Mouse (Mus musculus) T-helper 17 cell (primary cell): Measurements from ENCODE around the gene Tspan14.

Experiments
- in situ Hi-C, 2 experiments: fragments of 300-600 bp; cut with MboI, MseI; formaldehyde crosslinking; loops; 1 replicate in 1 of 2; 2 replicates in 1 of 2; pipeline ENCODE4 v1.15.1; 2025; ENCODE audit warnings: high pct_unique_total_duplicates in 2 of 2

Gene Tspan14

DNA sequence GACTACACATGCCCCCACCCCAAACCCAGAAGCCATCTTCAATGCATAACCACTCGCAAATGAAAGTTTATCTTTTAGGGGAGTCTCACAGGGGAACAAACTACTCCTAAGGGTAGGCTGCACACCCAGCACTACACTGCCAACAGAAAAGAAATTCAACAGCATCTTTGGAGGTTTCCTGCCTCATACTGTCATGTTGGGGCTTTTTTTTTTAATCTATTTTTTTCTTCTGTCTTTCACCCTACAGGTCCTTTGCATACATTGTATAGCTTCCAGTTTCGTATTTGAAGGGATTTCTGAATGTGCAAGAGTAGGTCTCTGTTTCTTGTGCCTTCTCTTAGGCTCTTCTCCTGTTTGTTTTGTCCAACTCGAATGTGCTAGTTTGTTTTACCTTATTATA lies 14.3 kb downstream of the Tspan14 start:
- in situ Hi-C loops: no loop called here

DNA sequence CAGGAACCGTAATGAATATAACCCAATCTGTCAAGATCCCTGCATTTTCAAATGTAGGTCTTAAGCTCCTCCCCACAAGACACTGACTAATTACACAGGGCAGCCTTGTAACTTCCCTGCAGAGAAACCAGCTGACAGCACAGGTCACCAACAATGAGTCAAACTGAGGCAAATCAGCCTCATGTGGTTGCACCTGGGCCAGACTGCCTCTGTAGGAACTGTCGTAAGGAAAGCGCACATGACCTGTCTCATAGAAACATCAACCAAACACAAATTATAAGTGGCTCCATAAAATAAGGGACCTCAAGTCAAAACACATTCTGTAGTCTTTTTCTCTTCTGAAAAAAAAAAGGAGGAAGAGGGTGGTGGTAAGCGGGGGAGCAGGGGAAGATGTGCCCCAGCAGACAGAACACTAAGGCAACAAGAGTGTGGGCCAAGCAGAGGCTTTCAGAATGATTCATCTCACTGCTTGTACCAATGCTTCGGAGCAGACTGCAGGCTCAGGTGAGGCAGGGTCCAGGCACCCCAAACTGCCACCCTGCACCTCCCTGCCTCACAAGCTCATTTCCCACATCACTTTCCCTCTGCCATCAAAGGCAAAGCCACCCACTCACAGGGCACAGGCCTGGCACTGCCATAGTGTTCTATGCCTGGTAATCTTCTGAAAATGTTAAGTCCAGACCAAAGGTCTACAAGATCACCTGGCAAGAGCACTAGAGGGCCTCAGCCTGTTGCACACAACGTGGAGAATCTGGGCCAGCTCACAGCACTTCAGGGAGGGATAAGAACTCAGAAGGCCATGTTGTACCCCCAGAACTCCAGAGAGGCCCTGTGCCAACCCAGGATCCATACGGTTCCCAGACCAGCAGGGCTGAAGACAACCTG lies 16.6 kb downstream of the Tspan14 start:
- in situ Hi-C loops: no loop called here

DNA sequence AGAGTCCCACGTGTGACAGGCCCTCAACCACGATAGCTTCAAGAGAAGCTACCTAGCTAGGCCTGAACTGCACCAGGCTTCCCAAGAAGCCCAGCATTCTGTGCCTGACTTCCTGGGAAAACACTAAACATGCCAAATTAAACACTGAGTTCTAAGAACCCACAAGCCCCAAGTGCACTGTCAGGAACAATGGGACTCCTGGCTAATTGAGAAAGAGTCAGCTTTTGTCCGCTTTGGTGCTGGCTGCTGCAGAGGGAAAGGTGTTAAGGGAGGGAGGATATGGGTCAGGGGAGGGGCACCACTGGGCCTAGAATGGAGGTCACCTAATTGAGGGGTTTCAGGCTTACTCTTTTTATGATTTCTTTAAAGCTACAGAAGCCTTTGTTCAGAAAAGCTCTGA lies 17.6 kb downstream of the Tspan14 start:
- in situ Hi-C loops: no loop called here

DNA sequence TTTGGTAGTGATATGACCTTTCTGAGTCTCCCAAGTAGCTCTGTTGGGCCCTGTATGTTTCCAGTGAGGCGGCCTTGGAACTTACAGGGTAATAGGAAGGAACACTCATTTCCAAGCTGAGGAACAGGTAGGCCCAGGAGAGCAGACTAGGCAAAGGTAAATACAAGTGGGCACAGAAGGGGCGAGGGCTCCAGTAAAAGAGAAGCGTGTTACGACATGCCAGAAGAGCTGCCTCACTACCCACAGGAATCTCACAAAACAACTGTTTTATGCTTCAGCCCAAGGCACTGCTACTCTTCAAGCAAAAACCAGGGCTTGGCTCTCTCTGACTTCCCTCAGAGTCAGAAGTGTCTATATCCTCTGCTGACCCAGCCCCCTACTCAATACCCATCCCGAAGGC lies 18.1 kb downstream of the Tspan14 start:
- in situ Hi-C loops: no loop called here

DNA sequence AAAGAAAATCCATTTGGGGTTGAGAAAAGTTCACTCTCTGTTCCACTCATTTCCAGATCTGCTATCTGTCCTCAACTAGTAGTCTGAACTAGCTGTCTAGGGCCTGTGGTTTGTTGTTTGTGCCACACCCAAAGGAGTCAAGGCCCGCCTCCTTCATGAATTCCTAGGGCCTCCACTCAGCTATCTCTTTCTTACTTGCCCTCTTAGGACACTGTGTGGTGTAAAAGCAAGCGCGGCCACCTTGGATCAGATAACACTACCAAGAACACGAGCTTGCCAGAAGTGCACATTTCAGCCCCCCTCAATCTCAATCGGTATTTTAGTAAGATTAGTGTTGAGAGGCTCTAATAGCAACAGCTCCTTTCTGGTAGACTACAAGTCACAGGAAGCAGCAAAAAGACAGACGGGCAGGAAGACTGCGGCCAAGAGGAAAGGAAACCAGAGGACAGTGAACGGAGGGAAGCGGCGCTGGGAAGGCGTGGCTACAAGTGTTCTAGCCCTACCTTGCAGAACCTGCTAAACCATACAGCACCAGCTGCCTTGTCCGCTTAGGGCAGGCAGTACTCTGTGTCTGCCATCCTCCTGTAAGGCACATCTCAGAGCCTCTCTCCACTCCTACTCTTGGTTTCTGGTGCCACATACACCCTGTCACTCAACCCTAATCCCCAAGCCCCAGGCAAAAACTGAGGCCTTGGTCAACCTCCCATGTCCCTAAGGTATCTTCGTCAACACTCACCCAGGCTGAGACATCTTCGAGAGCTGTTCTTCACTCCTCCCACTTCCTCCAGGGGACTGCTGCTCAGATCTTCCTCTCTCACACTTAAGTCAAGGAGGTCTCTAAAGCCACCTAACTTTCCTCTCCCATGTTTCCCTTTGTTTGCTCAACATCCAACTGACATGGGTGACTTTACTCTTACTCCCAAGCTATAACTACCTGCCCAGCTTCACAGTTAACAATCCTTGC lies 18.9 kb downstream of the Tspan14 start:
- in situ Hi-C loops: no loop called here

DNA sequence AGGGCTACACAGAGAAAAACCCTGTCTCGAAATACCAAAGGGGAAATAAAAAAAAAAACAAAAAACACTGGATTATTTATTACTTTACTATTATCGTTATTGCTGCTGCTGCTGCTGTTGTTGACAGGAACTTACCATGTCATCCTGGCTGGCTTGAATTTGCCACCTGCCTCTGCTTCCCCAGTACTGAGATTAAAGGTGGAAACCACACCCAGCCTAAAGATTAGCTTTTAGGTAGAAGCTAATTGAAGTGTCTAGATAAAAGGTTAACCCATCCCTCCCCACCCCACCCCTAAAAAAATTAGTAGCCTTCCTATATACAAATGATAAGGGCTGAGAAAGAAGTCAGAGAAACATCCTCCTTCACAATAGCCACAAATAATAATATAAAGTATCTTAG lies 22.8 kb downstream of the Tspan14 start:
- in situ Hi-C loops: no loop called here

DNA sequence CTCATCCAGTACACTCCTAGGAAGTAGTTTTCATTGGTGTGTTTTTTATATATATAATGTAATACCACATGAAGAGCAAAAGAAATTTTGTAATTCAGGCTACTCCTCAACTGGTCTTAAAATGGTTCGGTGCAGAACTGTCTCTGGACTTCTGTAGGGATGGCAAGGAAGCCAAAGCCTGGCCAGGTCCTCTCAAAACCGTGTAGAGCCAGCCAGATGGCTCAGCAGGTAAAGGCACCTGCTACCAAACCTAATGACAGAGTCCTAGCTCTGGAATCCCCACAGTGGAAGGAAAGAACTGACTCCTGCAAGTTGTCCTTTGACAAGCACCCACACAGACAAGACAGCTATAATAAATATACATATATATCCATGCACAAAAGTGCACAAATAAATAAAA lies 24.2 kb downstream of the Tspan14 start:
- in situ Hi-C loops: no loop called here

DNA sequence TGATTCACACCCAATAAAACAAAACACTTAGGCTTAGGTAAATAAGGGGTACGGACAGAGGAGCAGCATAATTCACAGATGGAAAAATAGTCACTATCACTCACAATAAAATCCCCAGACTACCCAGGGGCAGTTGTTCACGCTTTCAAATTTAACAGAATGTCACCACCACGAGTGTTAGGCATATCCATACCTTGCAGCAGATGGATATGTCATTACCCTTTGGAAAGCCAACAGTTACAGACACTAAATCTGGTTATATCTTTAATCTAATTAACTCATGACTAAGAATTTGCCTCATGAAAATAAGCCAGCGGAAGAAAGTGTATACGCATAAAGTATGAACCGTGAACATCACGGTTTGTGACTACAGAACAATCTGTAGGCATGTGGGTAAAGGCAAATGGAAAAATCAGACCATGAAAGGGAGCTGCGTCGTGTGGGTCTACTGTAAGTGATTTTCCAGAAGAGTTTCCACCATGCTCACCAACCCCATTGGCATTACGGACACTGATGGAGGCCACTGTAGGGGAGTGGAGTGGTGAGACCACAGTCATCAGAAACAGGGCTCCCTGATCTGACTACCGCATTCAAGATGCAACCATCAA lies 28.1 kb downstream of the Tspan14 start:
- in situ Hi-C loops: no loop called here

DNA sequence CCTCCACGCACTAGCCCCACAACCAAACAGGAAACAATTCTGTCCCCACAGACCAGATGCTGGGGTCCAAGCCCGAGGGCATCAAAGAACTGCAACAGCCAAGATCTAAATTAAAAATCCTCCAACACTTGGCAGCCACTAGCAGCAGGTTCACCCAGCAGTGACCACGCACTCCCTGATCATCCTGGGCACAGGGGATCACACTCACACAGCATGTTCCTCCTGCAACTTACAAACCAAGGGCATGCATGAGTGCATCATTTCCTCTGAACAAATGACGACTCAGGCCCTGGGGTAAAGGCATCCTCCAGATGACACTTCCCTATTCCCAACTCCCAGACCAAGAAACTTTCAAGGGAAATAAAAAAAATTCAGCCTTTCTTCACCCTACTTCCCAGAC lies 29.6 kb downstream of the Tspan14 start:
- in situ Hi-C loops: no loop called here

DNA sequence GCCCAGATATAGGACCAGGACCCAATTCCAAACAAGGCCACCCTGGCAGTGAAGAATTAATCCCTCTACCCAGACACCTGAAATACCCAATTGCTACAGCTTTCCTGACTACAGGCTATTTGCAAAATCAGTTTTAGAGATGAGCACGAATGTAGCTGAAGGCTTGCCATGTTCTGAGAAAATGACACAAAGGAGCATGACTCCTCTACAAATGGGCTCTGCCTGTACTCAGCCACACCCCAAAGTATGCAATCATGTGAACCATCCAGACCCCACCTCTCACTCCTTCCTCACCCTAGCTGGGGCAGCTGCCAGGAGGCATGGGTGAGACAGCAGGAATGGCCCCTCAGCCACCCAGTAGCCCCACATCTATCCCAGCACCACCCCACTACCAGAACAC lies 31.1 kb downstream of the Tspan14 start:
- in situ Hi-C loops: no loop called here

DNA sequence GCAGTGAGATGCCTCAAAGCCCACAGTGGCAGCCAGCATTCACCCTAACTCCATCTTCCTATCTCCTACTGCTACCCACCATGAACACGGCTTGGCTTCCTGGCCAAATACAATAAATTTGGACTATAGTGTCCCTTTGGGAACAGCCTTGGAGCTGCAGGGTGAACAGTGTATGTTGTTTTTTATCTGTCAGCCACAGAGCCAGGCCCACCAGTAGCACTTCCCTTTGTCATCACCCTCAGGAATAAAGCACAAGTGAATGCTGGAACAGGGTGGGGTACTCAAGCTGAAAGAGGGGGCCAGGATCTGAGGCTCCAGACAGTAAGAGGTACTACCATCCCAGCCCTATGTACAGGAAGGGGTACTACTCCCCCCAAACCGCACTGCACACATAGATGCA lies 31.6 kb downstream of the Tspan14 start:
- in situ Hi-C loops: no loop called here

DNA sequence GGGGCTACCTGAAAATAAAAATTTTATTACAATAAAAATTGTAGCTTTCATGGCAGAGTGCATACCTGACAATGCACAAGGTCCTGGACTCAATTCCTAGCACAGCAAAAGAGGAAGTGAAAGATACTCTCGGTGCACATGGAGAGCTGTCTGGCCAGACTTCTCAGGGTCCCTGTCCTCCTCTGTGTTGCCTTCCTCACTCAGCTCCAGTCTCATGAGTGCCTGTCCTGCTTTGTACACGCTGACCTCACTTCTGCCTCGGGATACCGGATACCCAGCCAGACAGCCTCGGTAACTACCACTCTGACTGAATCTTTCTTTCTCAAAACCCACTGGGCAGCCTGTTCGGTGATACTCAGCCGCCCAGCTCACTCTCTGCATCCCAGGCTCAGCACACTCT lies 33.3 kb downstream of the Tspan14 start:
- in situ Hi-C loops: no loop called here

DNA sequence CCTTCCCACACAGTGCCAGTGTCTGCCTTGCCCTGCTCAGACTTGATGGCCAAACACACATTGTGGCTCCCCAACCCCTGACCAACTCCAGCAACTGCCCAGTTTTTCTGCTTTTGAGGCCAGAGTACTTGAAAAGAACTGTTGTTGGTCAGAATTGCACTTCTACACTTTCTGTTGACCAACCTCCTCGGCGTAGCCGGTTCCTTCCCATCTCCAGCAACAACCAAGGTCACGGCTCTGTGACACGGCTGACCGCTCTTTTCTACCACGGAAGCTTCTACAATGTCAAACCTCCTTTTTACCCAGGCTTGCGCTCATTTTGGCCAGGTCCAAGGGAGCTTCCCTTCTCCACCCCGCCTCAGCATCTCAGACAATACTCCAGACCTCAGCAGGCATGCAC lies 34.4 kb downstream of the Tspan14 start:
- in situ Hi-C loops: no loop called here

DNA sequence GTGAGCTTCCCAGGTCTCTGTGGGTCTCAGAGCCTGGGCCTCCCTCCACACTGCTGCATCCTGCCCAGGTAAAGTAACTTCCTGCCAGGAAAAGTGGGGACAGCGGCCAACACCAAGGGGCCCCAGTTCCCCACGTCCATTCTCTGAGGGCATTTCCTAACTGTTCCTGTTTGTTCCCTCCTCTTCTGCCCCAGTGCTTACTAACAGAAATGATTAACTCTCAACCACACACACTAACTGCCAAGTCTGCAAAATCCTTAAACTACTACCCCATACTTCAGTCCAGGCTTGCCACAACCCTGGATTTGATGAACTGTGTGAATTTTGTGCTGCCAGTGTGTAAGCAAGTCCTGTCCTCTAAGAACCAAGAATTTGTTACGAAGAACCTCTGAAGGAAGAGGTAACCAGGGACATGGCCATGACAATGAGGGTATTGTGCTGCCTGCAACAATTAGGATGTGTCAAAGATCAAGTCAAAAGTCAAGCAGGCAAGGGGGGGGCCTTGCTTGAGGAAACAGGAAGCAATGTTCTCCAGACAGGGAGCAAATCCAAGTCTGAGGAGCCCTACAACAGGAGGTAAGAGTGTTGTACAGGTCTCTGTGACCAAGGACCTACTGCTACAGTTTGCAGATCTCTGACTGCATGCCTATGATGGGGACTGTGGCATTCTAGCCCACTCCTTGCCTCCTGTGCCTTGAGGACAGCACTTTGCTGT lies 35.3 kb downstream of the Tspan14 start:
- in situ Hi-C loops: no loop called here

DNA sequence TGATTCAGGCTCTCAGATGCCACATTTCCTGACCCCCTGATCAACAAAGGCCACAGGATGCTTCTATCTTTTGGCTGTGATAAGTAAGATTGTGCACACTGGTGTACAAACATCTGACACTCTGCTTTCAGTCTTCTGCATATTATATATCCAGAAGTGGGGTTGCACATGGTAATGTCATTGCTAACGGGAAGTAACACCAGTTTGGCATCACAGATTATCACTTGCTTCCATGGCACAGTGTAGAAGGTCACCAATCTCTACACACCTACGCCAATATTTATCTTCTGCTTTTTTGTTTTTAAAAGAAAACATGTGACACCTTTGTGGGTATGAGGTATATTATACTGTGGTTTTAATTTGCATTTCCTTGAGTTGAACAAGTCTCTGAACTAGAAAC lies 36.7 kb downstream of the Tspan14 start:
- in situ Hi-C loops: no loop called here

DNA sequence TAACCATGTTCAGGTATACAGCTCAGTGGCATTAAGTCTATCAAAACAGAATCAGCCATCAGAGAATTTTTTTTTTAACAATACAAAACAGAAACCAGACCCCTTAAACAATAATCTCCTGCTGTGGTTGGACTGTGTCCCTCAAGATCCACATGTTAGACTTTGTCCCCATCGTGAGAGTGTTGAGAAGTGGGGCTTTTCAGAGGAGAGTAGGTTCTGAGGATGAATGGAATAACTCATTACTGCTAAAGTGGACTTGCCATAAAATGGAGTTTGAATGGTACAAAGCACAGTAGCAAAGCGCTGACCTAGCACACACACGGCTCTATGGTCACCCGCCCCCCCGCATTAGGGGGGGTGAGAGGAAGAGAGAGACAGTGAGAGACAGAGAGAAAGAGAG lies 37.7 kb downstream of the Tspan14 start:
- in situ Hi-C loops: no loop called here

DNA sequence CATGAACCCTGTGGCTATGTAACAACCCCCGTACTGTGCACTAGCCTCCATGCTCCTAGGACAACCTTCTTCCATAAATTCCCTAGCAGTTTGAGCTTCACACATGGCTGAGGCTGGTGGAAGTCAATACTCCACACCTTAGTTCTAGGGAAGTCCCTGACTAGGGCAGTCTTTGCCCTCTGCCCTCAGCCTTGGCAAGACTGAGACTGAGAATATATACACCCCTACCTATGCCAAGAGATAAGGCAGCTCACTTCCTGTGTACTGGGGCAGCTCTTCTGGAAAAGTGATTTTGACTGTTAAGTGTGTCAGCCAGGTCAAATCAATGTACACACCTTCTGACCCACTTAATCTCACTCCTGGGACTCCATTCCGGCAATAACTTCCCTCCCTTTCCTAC lies 39.6 kb downstream of the Tspan14 start:
- in situ Hi-C loops: no loop called here

DNA sequence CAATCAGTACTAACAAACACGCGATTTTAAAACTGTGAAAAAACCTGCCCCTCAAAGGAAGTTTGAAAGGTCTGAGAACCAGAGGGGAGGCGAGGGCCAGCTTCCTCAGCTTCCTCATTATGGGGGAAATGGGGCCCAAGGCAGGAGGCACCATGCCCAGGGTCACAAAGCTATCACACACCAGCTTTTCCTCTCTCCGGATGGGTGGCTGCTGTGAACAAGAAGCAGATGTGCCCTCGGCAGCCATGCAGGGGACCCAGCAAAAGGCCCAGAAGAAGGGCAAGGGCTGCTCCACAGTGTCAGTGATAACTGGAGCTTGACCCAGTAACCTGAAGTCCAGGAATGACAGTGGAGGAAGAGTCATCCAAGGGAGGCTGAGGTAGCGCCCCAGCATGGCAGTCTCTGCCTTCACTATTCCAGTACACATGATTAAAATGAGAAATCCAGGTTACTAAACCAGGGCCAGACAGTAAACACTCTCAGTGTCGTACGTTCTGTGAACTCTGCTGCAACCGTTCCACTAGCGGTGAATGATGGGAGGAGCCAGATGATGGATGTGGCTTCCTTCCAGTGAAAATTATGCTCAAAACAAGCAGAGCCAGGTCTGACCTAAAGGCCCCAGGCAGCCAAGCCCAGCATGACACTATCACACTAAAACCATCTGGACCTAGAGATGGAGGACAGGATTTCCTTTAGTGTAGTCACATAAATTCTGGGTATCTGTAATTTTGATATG lies 42.1 kb downstream of the Tspan14 start:
- in situ Hi-C loops: loop anchor here in 1 of 2 experiments (5.0 kb wide), 1 partner anchor 108 kb away; no protein-coding TSS in a partner anchor

DNA sequence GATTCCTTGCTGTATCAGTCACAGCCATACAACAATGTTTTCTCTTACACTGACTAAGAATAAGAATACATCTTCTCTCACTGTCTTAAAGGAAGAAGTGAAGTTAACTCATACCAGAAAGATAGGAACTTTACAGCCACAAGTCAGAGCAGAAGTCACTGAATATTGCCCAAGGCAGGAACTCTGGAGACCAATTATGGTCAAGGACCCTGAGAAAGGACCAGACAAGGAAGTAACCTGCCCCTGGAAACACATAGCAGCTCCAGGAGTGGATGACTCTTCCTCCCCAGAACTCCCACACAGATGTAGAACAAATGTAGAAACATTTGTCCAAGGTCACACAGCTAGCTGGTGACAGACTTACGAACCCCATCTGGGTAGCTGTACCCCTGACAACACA lies 45.4 kb downstream of the Tspan14 start:
- in situ Hi-C loops: loop anchor here in 1 of 2 experiments (5.0 kb wide), 1 partner anchor 111 kb away; no protein-coding TSS in a partner anchor

DNA sequence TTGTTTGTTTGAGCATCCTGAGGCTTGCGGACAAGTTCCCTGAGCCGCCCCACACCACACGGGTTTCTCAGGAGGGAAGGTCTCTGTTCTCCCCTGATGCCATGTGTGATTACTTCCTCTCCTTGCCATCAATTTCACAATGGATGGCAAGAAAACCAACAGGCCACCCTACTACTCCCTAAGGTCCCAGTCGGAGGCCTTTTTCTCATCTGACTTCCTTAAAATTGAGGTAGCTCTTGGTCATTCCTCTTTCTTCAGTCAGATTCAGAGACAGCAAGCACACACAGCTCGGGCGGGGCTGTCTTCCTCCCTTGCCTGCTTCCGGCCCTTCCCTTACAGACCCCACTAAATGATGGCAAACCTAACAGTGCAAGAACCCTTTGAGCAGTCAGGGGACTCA lies 47.1 kb downstream of the Tspan14 start:
- in situ Hi-C loops: loop anchor here in 1 of 2 experiments (5.0 kb wide), 1 partner anchor 108 kb away; no protein-coding TSS in a partner anchor
